Mouse (Mus musculus) ES-Bruce4 (cell line): ENCODE measurements around the gene Brix1.

ENCODE experiments used
- CTCF ChIP-seq: IDR thresholded peaks from one replicate; pipeline ENCODE4 v1.8.1; 2011; ENCODE audit warnings: low read depth, low read length
- EP300 ChIP-seq: IDR thresholded peaks from 2 replicates; pipeline ENCODE4 v1.6.1; 2011; ENCODE audit warnings: low read depth, low read length; ENCODE audit not compliant: insufficient read depth

GRCm38 (mm10) chr15:10487246-10487645 lies 1.5 kb upstream of the Brix1 start:
- TF ChIP-seq CTCF = no peak
- no peak for TF ChIP-seq EP300
